Mouse (Mus musculus) hindbrain, embryonic 14.5 days (tissue): ENCODE data around the gene Tmem100. TPM values are rescaled to one million over a fixed set of nuclear protein-coding genes. Genes with fewer than 3 reads are reported as not detected.

ENCODE experiments used
- ATAC-seq: fragments of 200-750 bp; cut with Nextera tagmentation; 2 replicates; pipeline ENCODE4 v1.8.0; 2017; ENCODE audit warnings: moderate number of reproducible peaks, mild to moderate bottlenecking, moderate TSS enrichment, moderate library complexity; ENCODE audit not compliant: low FRiP score
- DNase-seq: peaks from one replicate; pipeline ENCODE4 v3.0.0-alpha.2; 2015; ENCODE audit warnings: low spot score
- H3K27ac ChIP-seq: fragments of 300-500 bp; sonication (generic); 2 replicates; pipeline ENCODE4 v1.5.1; 2014; ENCODE audit warnings: mild to moderate bottlenecking, moderate library complexity
- H3K27me3 ChIP-seq: fragments of 300-500 bp; sonication (generic); 2 replicates; pipeline ENCODE4 v1.6.1; 2014; ENCODE audit warnings: mild to moderate bottlenecking, low read length, mixed read lengths; ENCODE audit not compliant: control insufficient read depth, insufficient read depth
- H3K36me3 ChIP-seq: fragments of 300-500 bp; sonication (generic); replicated peaks from 2 replicates; pipeline ENCODE4 v1.6.1; 2014; ENCODE audit not compliant: control insufficient read depth, insufficient read depth
- H3K4me1 ChIP-seq: fragments of 300-500 bp; sonication (generic); replicated peaks from 2 replicates; pipeline ENCODE4 v1.6.1; 2014; ENCODE audit warnings: antibody characterized with exemption, low read length, mixed read lengths; ENCODE audit not compliant: control insufficient read depth, insufficient read depth
- H3K4me2 ChIP-seq: fragments of 300-500 bp; sonication (generic); replicated peaks from 2 replicates; pipeline ENCODE4 v1.6.1; 2014; ENCODE audit warnings: mild to moderate bottlenecking, moderate library complexity
- H3K4me3 ChIP-seq: fragments of 300-500 bp; sonication (generic); replicated peaks from 2 replicates; pipeline ENCODE4 v1.5.1; 2014; ENCODE audit warnings: mild to moderate bottlenecking, low read length
- H3K9ac ChIP-seq: fragments of 300-500 bp; sonication (generic); 2 replicates; pipeline ENCODE4 v1.6.1; 2014
- H3K9me3 ChIP-seq: fragments of 300-500 bp; sonication (generic); 2 replicates; pipeline ENCODE4 v1.6.1; 2016; ENCODE audit warnings: low read length; ENCODE audit not compliant: control insufficient read depth
- WGBS: fragments of 180-500 bp; shearing (Covaris S2); extraction: QIAGEN DNeasy Blood & Tissue Kit; methylation state at CpG from one replicate; pipeline ENCODE4 v1.1.7; 2014; 5-methylcytosine and 5-hydroxymethylcytosine counted together
- polyA plus RNA-seq: library from polyadenylated mRNA; unstranded; fragments of >200 nt; fragmentation: Nextera tagmentation; extraction: Ambion mirVana; gene quantifications from 2 replicates; pipeline ENCODE4 v1.2.1, GENCODE M21; 2014

Gene Tmem100
- polyA plus RNA-seq, 1 experiment from 2014 or later = 13.4 TPM

GRCm38 (mm10) chr11:90030557-90030956 lies 409 bp downstream of the Tmem100 start:
- Histone ChIP-seq H3K4me2 (peak overlapping the region; percentile 52), H3K36me3 (no peaks in the 10 kb centered on the region), H3K4me3 (peak overlapping the region; percentile 29), H3K27me3 (peaks cover 15% of the 10 kb centered on the region), H3K27ac (no peak overlapping the region), H3K9ac (peak overlapping the region; percentile 45), H3K9me3 (no peaks in the 10 kb centered on the region), H3K4me1 (peaks cover 12% of the 10 kb centered on the region)
- peak; percentile 72 for DNase-seq
- WGBS = 1% methylated on average over 15 of the region's 15 CpGs
- no peak for ATAC-seq

- Histone ChIP-seq H3K9me3 (no peaks in the 10 kb centered on the region), H3K9ac (peak overlapping the region; percentile 45), H3K4me1 (peaks cover 12% of the 10 kb centered on the region), H3K4me2 (peak overlapping the region; percentile 52), H3K36me3 (no peaks in the 10 kb centered on the region), H3K4me3 (peak overlapping the region; percentile 29), H3K27ac (no peak overlapping the region), H3K27me3 (peaks cover 15% of the 10 kb centered on the region)
- DNase-seq (no peak), ATAC-seq (no peak)
- 43% methylated on average over 7 of the region's 7 CpGs for WGBS
Measured at GRCm38 (mm10) chr11:90031076-90031475, 928 bp downstream of the Tmem100 start.

- H3K36me3 ChIP-seq = no peaks in the 10 kb centered on the region; the same call in 1 of the 2 replicates
- ATAC-seq (no peak), DNase-seq (no peak)
- H3K9ac ChIP-seq = no peak overlapping the region
- H3K27ac ChIP-seq = no peak overlapping the region
- peaks cover 9% of the 10 kb centered on the region; the same call in 1 of the 2 replicates for H3K4me1 ChIP-seq
- peaks cover 15% of the 10 kb centered on the region for H3K27me3 ChIP-seq
- H3K4me3 ChIP-seq = peak overlapping the region; percentile 2; the same call in 1 of the 2 replicates
- H3K9me3 ChIP-seq = no peaks in the 10 kb centered on the region
- peak overlapping the region; percentile 33 for H3K4me2 ChIP-seq
- WGBS = 28% methylated on average over 8 of the region's 8 CpGs
Measured at GRCm38 (mm10) chr11:90032807-90033206, 2.7 kb downstream of the Tmem100 start.

- H3K27ac ChIP-seq = no peak overlapping the region
- ATAC-seq (no peak), DNase-seq (no peak)
- WGBS = 37% methylated on average over 5 of the region's 5 CpGs
- H3K4me1 ChIP-seq = peaks cover 9% of the 10 kb centered on the region; the same call in 1 of the 2 replicates
- no peaks in the 10 kb centered on the region; the same call in 1 of the 2 replicates for H3K36me3 ChIP-seq
- no peaks in the 10 kb centered on the region for H3K9me3 ChIP-seq
- H3K4me3 ChIP-seq = peak overlapping the region; percentile 2; the same call in 1 of the 2 replicates
- H3K4me2 ChIP-seq = peak overlapping the region; percentile 33
- peaks cover 15% of the 10 kb centered on the region for H3K27me3 ChIP-seq
- no peak overlapping the region for H3K9ac ChIP-seq
Measured at GRCm38 (mm10) chr11:90033442-90033841, 3.3 kb downstream of the Tmem100 start.

GRCm38 (mm10) chr11:90034646-90035045 lies 4.5 kb downstream of the Tmem100 start:
- no peaks in the 10 kb centered on the region; the same call in 1 of the 2 replicates for H3K36me3 ChIP-seq
- no peak overlapping the region for H3K4me2 ChIP-seq
- ATAC-seq = no peak
- peaks cover 15% of the 10 kb centered on the region for H3K27me3 ChIP-seq
- H3K4me1 ChIP-seq = peaks cover 9% of the 10 kb centered on the region; the same call in 1 of the 2 replicates
- 81% methylated on average over 12 of the region's 12 CpGs for WGBS
- no peak overlapping the region for H3K27ac ChIP-seq
- H3K4me3 ChIP-seq = no peak overlapping the region
- H3K9ac ChIP-seq = no peak overlapping the region
- no peak for DNase-seq
- no peaks in the 10 kb centered on the region for H3K9me3 ChIP-seq

GRCm38 (mm10) chr11:90035532-90035931 lies 5.4 kb downstream of the Tmem100 start:
- H3K4me3 ChIP-seq = no peak overlapping the region
- H3K9ac ChIP-seq = no peak overlapping the region
- H3K36me3 ChIP-seq = no peaks in the 10 kb centered on the region; the same call in 1 of the 2 replicates
- WGBS = 89% methylated on average over 14 of the region's 14 CpGs
- DNase-seq (no peak), ATAC-seq (no peak)
- peaks cover 15% of the 10 kb centered on the region for H3K27me3 ChIP-seq
- peaks cover 9% of the 10 kb centered on the region; the same call in 1 of the 2 replicates for H3K4me1 ChIP-seq
- H3K27ac ChIP-seq = no peak overlapping the region
- no peak overlapping the region for H3K4me2 ChIP-seq
- no peaks in the 10 kb centered on the region for H3K9me3 ChIP-seq

GRCm38 (mm10) chr11:90036416-90036815 lies 6.3 kb downstream of the Tmem100 start:
- H3K4me1 ChIP-seq = 0 out of 2 replicates have a peak, but pooled peaks cover 9% of the 10 kb centered on the region
- H3K4me3 ChIP-seq = no peak overlapping the region
- no peak overlapping the region for H3K27ac ChIP-seq
- no peaks in the 10 kb centered on the region for H3K9me3 ChIP-seq
- DNase-seq = no peak
- no peak for ATAC-seq
- H3K27me3 ChIP-seq = peaks cover 10% of the 10 kb centered on the region
- 86% methylated on average over 4 of the region's 4 CpGs for WGBS
- H3K4me2 ChIP-seq = no peak overlapping the region
- H3K36me3 ChIP-seq = no peaks in the 10 kb centered on the region; the same call in 1 of the 2 replicates
- no peak overlapping the region for H3K9ac ChIP-seq

GRCm38 (mm10) chr11:90038022-90038421 lies 7.9 kb downstream of the Tmem100 start:
- 0 out of 2 replicates have a peak, but pooled peaks cover 5% of the 10 kb centered on the region for H3K4me1 ChIP-seq
- WGBS = 22% methylated on average over 5 of the region's 5 CpGs

GRCm38 (mm10) chr11:90044459-90044858 lies 14.3 kb downstream of the Tmem100 start:
- H3K4me1 ChIP-seq = no peaks in the 10 kb centered on the region
- no peaks in the 10 kb centered on the region for H3K36me3 ChIP-seq
- H3K4me3 ChIP-seq = no peak overlapping the region
- no peak overlapping the region for H3K27ac ChIP-seq
- H3K9ac ChIP-seq = no peak overlapping the region
- WGBS = 93% methylated on average over 4 of the region's 4 CpGs
- no peaks in the 10 kb centered on the region for H3K27me3 ChIP-seq
- no peaks in the 10 kb centered on the region for H3K9me3 ChIP-seq
- DNase-seq = no peak
- H3K4me2 ChIP-seq = no peak overlapping the region
- ATAC-seq = no peak

More at GRCm38 (mm10) chr11:90038022-90038421, 7.9 kb downstream of the Tmem100 start:
- ATAC-seq (no peak), DNase-seq (peak; percentile 61)
- Histone ChIP-seq H3K27ac (no peak overlapping the region), H3K9ac (no peak overlapping the region), H3K4me3 (no peak overlapping the region), H3K9me3 (no peaks in the 10 kb centered on the region), H3K27me3 (no peaks in the 10 kb centered on the region), H3K36me3 (no peaks in the 10 kb centered on the region; the same call in 1 of the 2 replicates), H3K4me2 (no peak overlapping the region)
